Mouse (Mus musculus): ENCODE data around the gene Sh3d21. TPM values are rescaled to one million over a fixed set of nuclear protein-coding genes. Genes with fewer than 3 reads are reported as not detected.

The Sh3d21 gene
- polyA plus RNA-seq (2015; fragmentation: Nextera tagmentation; extraction: Ambion mirVana): 23.3 and 30.7 TPM in 2 replicates

GRCm38 (mm10) chr4:126163067-126163659 lies at the start of gene Sh3d21:
Sh3d21 (minus strand) TSS chr4:126163491.
- H3K9me3 ChIP-seq (ENCODE audit: low read length): no peaks in the 10 kb centered on the region
- peaks cover 11% of the 10 kb centered on the region; the same call in 1 of the 2 replicates for H3K36me3 ChIP-seq (ENCODE audit: insufficient read depth, low read length)
- H3K27ac ChIP-seq (ENCODE audit: low read length): peak within 1 kb of the TSS; percentile 96
- H3K9ac ChIP-seq (replicated peaks; ENCODE audit: low read depth): peak within 1 kb of the TSS; percentile 93
- no peaks in the 10 kb centered on the region for H3K27me3 ChIP-seq (replicated peaks; ENCODE audit: insufficient read depth, low read length)
- peak within 1 kb of the TSS; percentile 97 for H3K4me2 ChIP-seq (replicated peaks; ENCODE audit: low read depth, low read length)
- peak; percentile 80 for DNase-seq (ENCODE audit: low spot score)
- WGBS: 7% methylated on average over 22 of the region's 22 CpGs
- H3K4me1 ChIP-seq (ENCODE audit: insufficient read depth, low read depth, low read length): peaks cover 16% of the 10 kb centered on the region; the same call in 1 of the 2 replicates
- peak; percentile 45 for ATAC-seq
- TF ChIP-seq EP300 (IDR thresholded peaks at IDR 0.05): peak; percentile 80; the same call in 1 of the 2 replicates
- no peak for TF ChIP-seq CTCF (IDR thresholded peaks at IDR 0.05)
- H3K4me3 ChIP-seq (ENCODE audit: low read depth, low read length): peak within 1 kb of the TSS; percentile 53

GRCm38 (mm10) chr4:126207081-126207480 lies 43.8 kb upstream of the Sh3d21 start:
- H3K9ac ChIP-seq (replicated peaks; ENCODE audit: low read depth): no peak overlapping the region
- ATAC-seq: no peak

GRCm38 (mm10) chr4:126205386-126205785 lies 42.1 kb upstream of the Sh3d21 start:
- H3K4me3 ChIP-seq (ENCODE audit: low read depth, low read length): no peak overlapping the region
- DNase-seq (ENCODE audit: low spot score): no peak
- H3K36me3 ChIP-seq (ENCODE audit: insufficient read depth, low read length): no peaks in the 10 kb centered on the region
- H3K9me3 ChIP-seq (ENCODE audit: low read length): no peaks in the 10 kb centered on the region
- no peak overlapping the region for H3K9ac ChIP-seq (replicated peaks; ENCODE audit: low read depth)
- TF ChIP-seq CTCF (IDR thresholded peaks at IDR 0.05): no peak
- TF ChIP-seq EP300 (IDR thresholded peaks at IDR 0.05): no peak
- H3K27ac ChIP-seq (ENCODE audit: low read length): no peak overlapping the region
- no peak for ATAC-seq
- H3K4me2 ChIP-seq (replicated peaks; ENCODE audit: low read depth, low read length): no peak overlapping the region
- no peaks in the 10 kb centered on the region for H3K27me3 ChIP-seq (replicated peaks; ENCODE audit: insufficient read depth, low read length)
- 62% methylated on average over 1 of the region's 1 CpGs for WGBS
- peaks cover under 1% of the 10 kb centered on the region; the same call in 1 of the 2 replicates for H3K4me1 ChIP-seq (ENCODE audit: insufficient read depth, low read depth, low read length)

More at GRCm38 (mm10) chr4:126207081-126207480, 43.8 kb upstream of the Sh3d21 start:
- H3K4me2 ChIP-seq (replicated peaks; ENCODE audit: low read depth, low read length): no peak overlapping the region
- H3K4me1 ChIP-seq (ENCODE audit: insufficient read depth, low read depth, low read length): no peaks in the 10 kb centered on the region; the same call in 1 of the 2 replicates
- TF ChIP-seq CTCF (IDR thresholded peaks at IDR 0.05) (no peak), EP300 (IDR thresholded peaks at IDR 0.05) (no peak)
- H3K27ac ChIP-seq (ENCODE audit: low read length): no peak overlapping the region
- no peaks in the 10 kb centered on the region for H3K36me3 ChIP-seq (ENCODE audit: insufficient read depth, low read length)
- H3K4me3 ChIP-seq (ENCODE audit: low read depth, low read length): no peak overlapping the region
- no peaks in the 10 kb centered on the region for H3K27me3 ChIP-seq (replicated peaks; ENCODE audit: insufficient read depth, low read length)
- no peaks in the 10 kb centered on the region for H3K9me3 ChIP-seq (ENCODE audit: low read length)
- DNase-seq (ENCODE audit: low spot score): no peak
- 44% methylated on average over 6 of the region's 6 CpGs for WGBS

- 64% methylated on average over 12 of the region's 12 CpGs for WGBS
- H3K9me3 ChIP-seq (ENCODE audit: low read length): no peaks in the 10 kb centered on the region
- no peak overlapping the region for H3K4me3 ChIP-seq (ENCODE audit: low read depth, low read length)
- no peak overlapping the region for H3K4me2 ChIP-seq (replicated peaks; ENCODE audit: low read depth, low read length)
- ATAC-seq: no peak
- H3K9ac ChIP-seq (replicated peaks; ENCODE audit: low read depth): no peak overlapping the region
- TF ChIP-seq EP300 (IDR thresholded peaks at IDR 0.05) (no peak), CTCF (IDR thresholded peaks at IDR 0.05) (no peak)
- no peaks in the 10 kb centered on the region for H3K27me3 ChIP-seq (replicated peaks; ENCODE audit: insufficient read depth, low read length)
- no peaks in the 10 kb centered on the region for H3K36me3 ChIP-seq (ENCODE audit: insufficient read depth, low read length)
- DNase-seq (ENCODE audit: low spot score): no peak
- H3K27ac ChIP-seq (ENCODE audit: low read length): no peak overlapping the region
- H3K4me1 ChIP-seq (ENCODE audit: insufficient read depth, low read depth, low read length): peaks cover 7% of the 10 kb centered on the region
Observed at GRCm38 (mm10) chr4:126204661-126205230, 41.5 kb upstream of the Sh3d21 start.

GRCm38 (mm10) chr4:126204016-126204415 lies 40.7 kb upstream of the Sh3d21 start:
- ATAC-seq: no peak
- H3K4me1 ChIP-seq (ENCODE audit: insufficient read depth, low read depth, low read length): peaks cover 12% of the 10 kb centered on the region
- H3K9me3 ChIP-seq (ENCODE audit: low read length): no peaks in the 10 kb centered on the region
- H3K36me3 ChIP-seq (ENCODE audit: insufficient read depth, low read length): no peaks in the 10 kb centered on the region
- H3K9ac ChIP-seq (replicated peaks; ENCODE audit: low read depth): no peak overlapping the region
- H3K27me3 ChIP-seq (replicated peaks; ENCODE audit: insufficient read depth, low read length): no peaks in the 10 kb centered on the region
- no peak overlapping the region for H3K4me2 ChIP-seq (replicated peaks; ENCODE audit: low read depth, low read length)
- TF ChIP-seq CTCF (IDR thresholded peaks at IDR 0.05) (no peak), EP300 (IDR thresholded peaks at IDR 0.05) (no peak)
- no peak for DNase-seq (ENCODE audit: low spot score)
- H3K4me3 ChIP-seq (ENCODE audit: low read depth, low read length): no peak overlapping the region
- H3K27ac ChIP-seq (ENCODE audit: low read length): 0 out of 2 replicates have a peak overlapping the region, but pooled peaks have one; percentile 99
- 86% methylated on average over 8 of the region's 8 CpGs for WGBS

GRCm38 (mm10) chr4:126203336-126203895 lies 40.1 kb upstream of the Sh3d21 start:
- DNase-seq (ENCODE audit: low spot score) (no peak), ATAC-seq (no peak)
- Histone ChIP-seq H3K36me3 (ENCODE audit: insufficient read depth, low read length) (no peaks in the 10 kb centered on the region), H3K27ac (ENCODE audit: low read length) (peak overlapping the region; percentile 99), H3K4me1 (ENCODE audit: insufficient read depth, low read depth, low read length) (peaks cover 14% of the 10 kb centered on the region), H3K4me3 (ENCODE audit: low read depth, low read length) (peak overlapping the region; percentile 80), H3K9me3 (ENCODE audit: low read length) (no peaks in the 10 kb centered on the region), H3K27me3 (replicated peaks; ENCODE audit: insufficient read depth, low read length) (no peaks in the 10 kb centered on the region), H3K9ac (replicated peaks; ENCODE audit: low read depth) (peak overlapping the region; percentile 32; the same call in 1 of the 2 replicates), H3K4me2 (replicated peaks; ENCODE audit: low read depth, low read length) (peak overlapping the region; percentile 47)
- no peak for TF ChIP-seq CTCF (IDR thresholded peaks at IDR 0.05)
- TF ChIP-seq EP300 (IDR thresholded peaks at IDR 0.05): no peak
- WGBS: 69% methylated on average over 10 of the region's 10 CpGs

Data from lung, postnatal 0 days (tissue).